Mouse (Mus musculus): ENCODE results near the gene Sergef.

Sergef gene

GRCm38 (mm10) chr7:46616429-46617005, 23.1 kb downstream of the Sergef start:
- DNase-seq (ENCODE audit: low spot score in 2 of 2), result no peak

GRCm38 (mm10) chr7:46615256-46615977, 24.2 kb downstream of the Sergef start:
- no peak for DNase-seq (ENCODE audit: low spot score in 2 of 2)

GRCm38 (mm10) chr7:46614263-46614662, 25.3 kb downstream of the Sergef start:
- DNase-seq (ENCODE audit: low spot score in 2 of 2), result no peak

GRCm38 (mm10) chr7:46613091-46613490, 26.5 kb downstream of the Sergef start:
- no peak for DNase-seq (ENCODE audit: low spot score in 2 of 2)

- no peak for DNase-seq (ENCODE audit: low spot score in 2 of 2)
These were observed 27.1 kb downstream of the Sergef start for GRCm38 (mm10) chr7:46612421-46612937.

- DNase-seq (ENCODE audit: low spot score in 2 of 2), result no peak
These were observed 27.6 kb downstream of the Sergef start for GRCm38 (mm10) chr7:46611970-46612369.

GRCm38 (mm10) chr7:46609317-46609716, 30.3 kb downstream of the Sergef start:
- DNase-seq (ENCODE audit: low spot score in 2 of 2), result no peak

GRCm38 (mm10) chr7:46607428-46608055, 32.1 kb downstream of the Sergef start:
- no peak for DNase-seq (ENCODE audit: low spot score in 2 of 2)

GRCm38 (mm10) chr7:46607031-46607426, 32.6 kb downstream of the Sergef start:
- DNase-seq (ENCODE audit: low spot score in 2 of 2), result no peak

- DNase-seq (ENCODE audit: low spot score in 2 of 2), result peak; percentile 55 to 71
These were observed 33.1 kb downstream of the Sergef start for GRCm38 (mm10) chr7:46606391-46607030.

GRCm38 (mm10) chr7:46603051-46603450, 36.6 kb downstream of the Sergef start:
- no peak for DNase-seq (ENCODE audit: low spot score in 2 of 2)

GRCm38 (mm10) chr7:46602079-46602478, 37.5 kb downstream of the Sergef start:
- DNase-seq (ENCODE audit: low spot score in 2 of 2), result no peak

- no peak for DNase-seq (ENCODE audit: low spot score in 2 of 2)
These were observed 38.5 kb downstream of the Sergef start for GRCm38 (mm10) chr7:46601097-46601496.

- no peak for DNase-seq (ENCODE audit: low spot score in 2 of 2)
These were observed 42.6 kb downstream of the Sergef start for GRCm38 (mm10) chr7:46597006-46597405.

GRCm38 (mm10) chr7:46591546-46591945, 48.1 kb downstream of the Sergef start:
- no peak for DNase-seq (ENCODE audit: low spot score in 2 of 2)

- no peak for DNase-seq (ENCODE audit: low spot score in 2 of 2)
These were observed 50.4 kb downstream of the Sergef start for GRCm38 (mm10) chr7:46589181-46589580.

GRCm38 (mm10) chr7:46588005-46588404, 51.6 kb downstream of the Sergef start:
- no peak for DNase-seq (ENCODE audit: low spot score in 2 of 2)

GRCm38 (mm10) chr7:46587466-46587865, 52.1 kb downstream of the Sergef start:
- DNase-seq (ENCODE audit: low spot score in 2 of 2), result no peak

GRCm38 (mm10) chr7:46586621-46587216, 52.9 kb downstream of the Sergef start:
- no peak for DNase-seq (ENCODE audit: low spot score in 2 of 2)

- DNase-seq (ENCODE audit: low spot score in 2 of 2), result no peak
These were observed 56.9 kb downstream of the Sergef start for GRCm38 (mm10) chr7:46582750-46583149.

GRCm38 (mm10) chr7:46581358-46581930, 58.2 kb downstream of the Sergef start:
- DNase-seq (ENCODE audit: low spot score in 2 of 2), result no peak

- no peak for DNase-seq (ENCODE audit: low spot score in 2 of 2)
These were observed 61.5 kb downstream of the Sergef start for GRCm38 (mm10) chr7:46578091-46578490.

Measured in urinary bladder, postnatal 4 days (tissue).